ENCODE assay signal across 8 mouse cellular contexts in genomic region chr2:4880737-4881349, GRCm38 (mm10). TPM values are rescaled to one million over a fixed set of nuclear protein-coding genes. Genes with fewer than 3 reads are reported as not detected.
DNase-seq lines count a peak whose midpoint lies in the region; ATAC-seq lines count a peak whose summit lies in the region.

No protein-coding gene starts in this region.

- H3K27ac ChIP-seq in embryonic facial prominence, embryonic 13.5 days = peak overlapping the region; percentile 100
- peak overlapping the region; percentile 100 for H3K27ac ChIP-seq in hindbrain, embryonic 10.5 days
- H3K27ac ChIP-seq in midbrain, embryonic 13.5 days = peak overlapping the region; percentile 100

- H3K36me3 ChIP-seq in embryonic facial prominence, embryonic 13.5 days = peaks cover 13% of the 10 kb centered on the region
- peaks cover 19% of the 10 kb centered on the region for H3K36me3 ChIP-seq in hindbrain, embryonic 10.5 days
- peaks cover 11% of the 10 kb centered on the region for H3K36me3 ChIP-seq in midbrain, embryonic 13.5 days

- peaks cover 19% of the 10 kb centered on the region for H3K4me1 ChIP-seq in embryonic facial prominence, embryonic 13.5 days
- peaks cover 29% of the 10 kb centered on the region for H3K4me1 ChIP-seq in hindbrain, embryonic 10.5 days (replicated peaks)
- H3K4me1 ChIP-seq in midbrain, embryonic 13.5 days (replicated peaks) = peaks cover 27% of the 10 kb centered on the region

- H3K4me3 ChIP-seq in embryonic facial prominence, embryonic 13.5 days = peak overlapping the region; percentile 87
- H3K4me3 ChIP-seq in hindbrain, embryonic 10.5 days = peak overlapping the region; percentile 91
- H3K4me3 ChIP-seq in midbrain, embryonic 13.5 days (replicated peaks) = peak overlapping the region; percentile 88

- 2% methylated on average over 20 of the region's 20 CpGs for WGBS in embryonic facial prominence, embryonic 13.5 days
- WGBS in hindbrain, embryonic 10.5 days = 3% methylated on average over 20 of the region's 20 CpGs
- 3% methylated on average over 20 of the region's 20 CpGs for WGBS in midbrain, embryonic 13.5 days

- no peaks in the 10 kb centered on the region for H3K27me3 ChIP-seq in embryonic facial prominence, embryonic 13.5 days
- no peaks in the 10 kb centered on the region for H3K27me3 ChIP-seq in hindbrain, embryonic 10.5 days (ENCODE audit: insufficient read depth, poor library complexity, severe bottlenecking)
- H3K27me3 ChIP-seq in midbrain, embryonic 13.5 days = no peaks in the 10 kb centered on the region

- peak overlapping the region; percentile 74 for H3K4me2 ChIP-seq in embryonic facial prominence, embryonic 13.5 days
- peak overlapping the region; percentile 67 for H3K4me2 ChIP-seq in midbrain, embryonic 13.5 days (replicated peaks)

- no peaks in the 10 kb centered on the region for H3K9me3 ChIP-seq in embryonic facial prominence, embryonic 13.5 days
- H3K9me3 ChIP-seq in hindbrain, embryonic 10.5 days = no peaks in the 10 kb centered on the region
- H3K9me3 ChIP-seq in midbrain, embryonic 13.5 days = no peaks in the 10 kb centered on the region

- peak overlapping the region; percentile 99 for H3K9ac ChIP-seq in embryonic facial prominence, embryonic 13.5 days
- H3K9ac ChIP-seq in midbrain, embryonic 13.5 days (replicated peaks) = peak overlapping the region; percentile 99

- peak; percentile 15; the same call in 1 of the 2 replicates for ATAC-seq in embryonic facial prominence, embryonic 13.5 days (ENCODE audit: insufficient number of reproducible peaks, insufficient read depth, low FRiP score, low TSS enrichment, low read depth)
- peak; percentile 66 for ATAC-seq in midbrain, embryonic 13.5 days

- DNase-seq in heart, adult 11 months = peak; percentile 91
- no peak for DNase-seq in heart, postnatal 25 days (ENCODE audit: low spot score)
- DNase-seq in WW6 (ENCODE audit: low read depth, low spot score) = peak; percentile 22
- no peak for DNase-seq in hindbrain, embryonic 10.5 days (ENCODE audit: low spot score)
- DNase-seq in left cerebral cortex, postnatal 25 days (ENCODE audit: low spot score in 2 of 2) = peak; percentile 31 to 40
- DNase-seq in testis, postnatal 10 days (ENCODE audit: low spot score) = peak; percentile 64

- intact Hi-C loops in heart, postnatal 25 days (cut with DNase I) = loop anchor here (5.0 kb wide), 3 partner anchors 36 to 229 kb away; partner anchors contain the start of genes Bend7, Phyh and Prpf18
- intact Hi-C loops in left cerebral cortex, postnatal 25 days (cut with DNase I) = no loop called here

RNA-seq across cellular contexts. Expression of gene Sephs1, which starts 0.5 kb away (rescaled TPM):
- total RNA-seq in heart, postnatal 25 days (2021) = 10 to 100 TPM; 14.0 to 16.8 TPM
- polyA plus RNA-seq in embryonic facial prominence, embryonic 13.5 days (2015; fragmentation: Nextera tagmentation; extraction: Ambion mirVana) = 94.4 and 111 TPM in 2 replicates
- polyA plus RNA-seq in hindbrain, embryonic 10.5 days (2016; fragmentation: Nextera tagmentation; extraction: Ambion mirVana) = 109 and 122 TPM in 2 replicates
- total RNA-seq in left cerebral cortex, postnatal 25 days (2021) = 10 to 100 TPM; 21.2 to 23.1 TPM
- 77.8 and 78.4 TPM in 2 replicates for polyA plus RNA-seq in midbrain, embryonic 13.5 days (2015; fragmentation: Nextera tagmentation; extraction: Ambion mirVana)

RNA-seq across cellular contexts. Expression of gene Phyh, which starts 38.0 kb away (rescaled TPM):
- total RNA-seq in heart, postnatal 25 days (2021) = 100 to 1,000 TPM; 713 to 718 TPM
- polyA plus RNA-seq in embryonic facial prominence, embryonic 13.5 days (2015; fragmentation: Nextera tagmentation; extraction: Ambion mirVana) = 50.9 and 56.8 TPM in 2 replicates
- polyA plus RNA-seq in hindbrain, embryonic 10.5 days (2016; fragmentation: Nextera tagmentation; extraction: Ambion mirVana) = 37.3 and 37.5 TPM in 2 replicates
- 10 to 100 TPM; 89.0 to 91.5 TPM for total RNA-seq in left cerebral cortex, postnatal 25 days (2021)
- 47.4 and 51.2 TPM in 2 replicates for polyA plus RNA-seq in midbrain, embryonic 13.5 days (2015; fragmentation: Nextera tagmentation; extraction: Ambion mirVana)

Comparison
In these comparisons a context has a peak if more than half of its experiments do, and no peak if none do; other contexts are left out.
1. DNase-seq: peak in heart, adult 11 months (single experiment), WW6 (single experiment), left cerebral cortex, postnatal 25 days (2 of 2) and testis, postnatal 10 days (single experiment); none in heart, postnatal 25 days (single experiment) and hindbrain, embryonic 10.5 days (single experiment).
2. Peak in every context shown above with its lines, with median percentiles within 50 percentile points of each other: H3K27ac ChIP-seq and H3K4me3 ChIP-seq.